Mouse (Mus musculus): ENCODE measurements around the gene Map3k3. TPM values are rescaled to one million over a fixed set of nuclear protein-coding genes. Genes with fewer than 3 reads are reported as not detected.

Gene Map3k3
- total RNA-seq, 2 experiments from 2014 or later = 45.9 to 47.1 TPM

DNA sequence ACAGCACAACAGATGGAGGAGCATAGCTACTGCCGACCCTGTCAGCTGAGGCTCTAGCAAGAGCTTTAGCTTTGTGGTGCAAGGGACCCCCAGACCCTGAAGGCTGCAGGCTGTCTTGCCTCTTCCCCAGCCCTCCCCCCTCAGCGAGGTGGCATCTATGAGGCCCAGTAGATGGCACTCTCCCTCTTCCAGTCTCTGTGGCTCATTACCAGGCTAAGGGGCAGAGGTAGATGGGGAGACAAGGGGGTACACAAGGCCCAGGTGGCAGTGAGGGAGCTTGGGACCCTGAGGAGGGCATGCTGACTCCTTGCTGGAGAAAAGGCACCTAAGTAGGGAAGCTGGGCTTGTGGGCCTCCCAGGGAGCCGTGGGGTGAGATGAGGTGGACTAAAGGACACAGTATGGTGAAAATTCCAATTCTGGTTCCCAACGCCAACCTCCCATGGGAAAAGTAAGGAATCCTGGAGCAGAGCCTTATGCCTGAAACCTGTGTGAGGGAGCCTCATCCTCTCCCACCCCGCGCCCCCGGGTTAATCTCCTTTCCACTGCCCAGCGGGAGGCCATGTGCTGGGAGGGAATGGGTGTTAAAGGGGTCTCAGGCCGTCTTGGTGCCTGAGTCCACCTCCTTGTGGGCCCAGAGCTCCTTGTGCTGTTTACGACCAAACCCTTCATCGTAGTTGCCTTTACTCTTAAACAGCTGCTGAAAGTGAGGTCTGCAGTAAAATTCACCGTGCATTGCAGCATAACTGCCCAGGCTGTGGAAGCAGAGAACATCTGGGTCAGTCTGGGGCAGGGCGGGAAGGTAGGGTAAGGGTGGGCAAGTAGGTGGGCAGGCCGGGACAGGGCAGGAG lies 73.9 kb downstream of the Map3k3 start:
- DNase-seq (ENCODE audit: low spot score in 2 of 2) = peak in 1 of 2 experiments; percentile 21

DNA sequence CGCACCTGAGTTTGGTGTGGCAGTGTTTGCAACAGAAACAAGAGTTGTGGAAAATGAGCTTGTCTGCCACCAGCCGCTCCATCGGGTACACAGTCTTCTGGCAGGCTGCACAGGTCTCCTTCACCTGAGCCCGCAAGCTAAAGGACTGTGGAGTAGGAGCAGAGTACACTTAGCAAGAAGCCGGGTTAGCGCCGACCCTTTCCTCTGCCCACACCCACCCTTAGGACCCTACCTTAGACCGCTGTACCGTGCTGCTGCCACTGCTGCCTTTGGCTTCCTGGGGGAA lies 74.5 kb downstream of the Map3k3 start:
- DNase-seq (ENCODE audit: low spot score in 2 of 2) = no peak

DNA sequence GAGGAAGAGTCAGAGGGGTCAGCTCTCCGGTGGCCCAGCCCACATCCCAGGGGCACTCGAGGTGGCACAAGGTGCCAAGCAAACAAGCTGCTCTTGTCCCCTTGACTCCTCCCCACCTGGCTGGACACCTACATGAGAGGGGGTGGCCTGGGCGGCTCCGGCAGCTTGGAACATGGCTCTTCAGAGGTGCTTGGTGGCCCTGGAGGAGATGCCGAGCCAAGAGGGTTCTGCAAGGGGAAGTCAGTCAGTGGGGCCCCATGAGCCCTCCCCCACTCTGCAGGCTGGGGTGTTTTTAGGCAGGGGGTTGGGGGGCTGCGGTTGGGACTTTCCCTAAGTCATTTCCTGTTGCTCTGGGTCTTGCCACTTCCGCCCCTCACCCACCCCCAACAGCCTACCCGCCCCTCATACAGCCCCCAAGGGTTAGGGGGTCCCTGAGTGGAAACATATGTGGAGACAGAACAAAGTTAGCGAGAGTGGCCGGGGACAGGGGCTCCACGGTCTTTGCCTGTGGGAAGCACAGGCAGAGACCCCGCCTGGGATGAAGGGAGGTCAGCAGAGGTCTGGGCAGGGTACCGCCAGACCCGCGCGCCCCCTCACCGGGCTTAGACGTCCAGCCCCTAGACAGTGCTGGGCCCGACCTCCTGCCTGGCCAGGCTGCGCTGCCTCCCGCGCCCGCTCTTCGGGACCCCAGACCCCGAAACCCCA lies 75.0 kb downstream of the Map3k3 start:
- DNase-seq (ENCODE audit: low spot score in 2 of 2) = peak in 1 of 2 experiments; percentile 41

DNA sequence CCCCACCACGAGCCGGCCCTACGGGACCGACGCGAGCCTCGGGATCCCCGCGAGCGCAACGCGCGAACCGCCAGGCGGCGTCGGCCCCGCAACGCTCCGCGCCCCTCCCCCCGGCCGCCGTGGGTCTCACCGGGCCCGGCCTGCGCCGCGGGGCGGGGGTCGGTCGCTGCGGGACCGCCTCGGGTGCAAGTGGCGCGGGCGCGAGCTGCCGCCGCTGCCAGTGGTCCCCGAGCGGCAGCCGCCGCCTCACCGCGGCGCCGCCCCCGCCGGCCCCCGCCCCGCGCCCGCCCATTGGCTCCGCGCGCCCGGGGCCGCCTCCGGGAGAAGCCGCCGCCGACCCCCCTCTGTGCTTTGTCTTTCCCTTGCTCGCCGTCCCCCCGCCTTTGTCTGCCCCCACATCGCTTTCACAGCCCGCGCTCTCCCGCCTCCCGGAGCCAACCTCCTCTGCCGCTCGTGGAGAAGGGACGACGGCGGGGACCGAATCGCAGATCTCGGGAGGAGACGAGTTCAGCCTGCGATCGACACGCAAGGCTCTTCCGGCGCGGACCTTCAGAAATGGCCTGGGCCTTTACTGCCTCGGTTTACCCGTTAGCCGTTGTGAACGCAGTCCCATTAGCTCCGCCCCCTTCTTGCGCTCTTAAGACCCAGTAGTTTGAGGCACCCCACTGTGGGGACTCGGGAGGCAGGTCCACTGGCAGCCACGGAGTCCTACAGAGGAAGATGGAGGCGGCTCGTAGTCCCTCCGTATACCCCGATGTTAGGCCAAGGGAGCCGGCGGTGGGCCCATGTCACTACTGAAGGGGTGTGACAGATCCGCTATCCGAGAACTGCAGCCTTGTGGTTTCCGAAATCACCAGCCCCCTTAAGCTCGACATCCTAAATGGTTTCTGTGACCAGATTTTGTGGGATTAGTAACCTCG lies 75.8 kb downstream of the Map3k3 start:
- peak; percentile 71 to 79 for DNase-seq (ENCODE audit: low spot score in 2 of 2)

DNA sequence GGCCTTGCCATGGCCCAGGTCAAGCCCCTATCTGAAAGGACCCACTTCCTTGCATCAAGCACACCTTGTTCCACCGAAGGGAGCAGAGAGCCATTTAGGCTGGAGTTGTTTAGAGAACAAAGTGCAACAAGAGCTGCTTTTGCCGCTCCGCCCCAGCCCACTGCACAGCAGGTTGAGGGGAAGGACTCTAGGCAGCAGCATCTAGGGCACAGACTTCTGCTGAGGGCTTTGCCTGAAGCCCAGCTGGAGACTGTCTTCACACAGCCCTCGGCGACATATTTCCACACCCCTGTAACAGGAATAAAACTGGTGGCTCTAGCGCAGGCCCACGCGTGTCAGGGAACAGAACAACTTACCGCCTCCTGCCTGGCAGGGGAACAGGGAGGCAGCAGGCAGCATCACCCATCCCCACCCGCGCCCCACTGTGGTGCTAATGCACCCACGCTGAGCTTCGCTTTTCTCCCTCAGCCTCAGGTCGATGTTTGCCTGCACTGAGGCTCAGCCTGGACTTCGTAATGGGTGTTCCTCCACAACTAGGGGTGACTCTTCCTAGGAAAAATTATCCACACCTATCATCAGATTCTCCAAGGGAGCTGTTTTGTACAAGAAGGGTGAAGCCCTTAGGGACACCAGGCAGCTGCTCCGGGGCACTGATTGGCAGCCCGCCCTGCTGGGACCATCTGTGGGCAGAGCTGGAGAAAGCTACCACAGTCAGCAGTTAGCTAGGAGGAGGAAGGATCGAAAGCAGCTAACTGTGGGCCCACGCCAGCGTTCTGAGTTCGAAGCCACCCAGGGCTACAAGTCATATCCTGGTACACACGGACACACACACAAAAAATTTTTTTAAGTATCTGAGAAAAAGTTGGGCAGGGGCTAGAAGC lies 76.7 kb downstream of the Map3k3 start, which contains the start of the genes Gm10840 and Limd2:
Gene Gm10840, plus strand, starts transcription at position 10 of the 881 bp plus-strand sequence.
Gene Limd2, minus strand, starts transcription at position 20 of the 881 bp plus-strand sequence.
- DNase-seq (ENCODE audit: low spot score in 2 of 2) = peak in 1 of 2 experiments; percentile 43

DNA sequence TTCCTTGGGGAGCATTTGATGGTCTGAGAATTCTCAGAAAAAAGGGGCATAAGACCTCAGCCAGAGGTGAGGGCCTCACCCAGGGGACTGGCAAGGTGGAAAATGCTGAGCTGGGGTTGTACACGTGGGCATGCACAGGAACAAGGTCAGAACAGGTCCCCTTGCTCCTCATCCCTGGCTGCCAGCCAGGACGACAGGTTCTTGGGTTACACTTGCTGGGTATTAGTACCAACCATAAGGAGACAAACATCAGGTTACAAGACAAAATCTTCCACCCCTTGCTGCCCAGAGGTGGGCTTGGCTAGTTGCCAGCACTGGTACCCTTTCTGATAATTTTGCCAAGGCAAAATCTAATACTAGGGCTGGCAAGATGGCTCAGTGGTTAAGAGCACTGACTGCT lies 77.8 kb downstream of the Map3k3 start:
- DNase-seq (ENCODE audit: low spot score in 2 of 2) = no peak

DNA sequence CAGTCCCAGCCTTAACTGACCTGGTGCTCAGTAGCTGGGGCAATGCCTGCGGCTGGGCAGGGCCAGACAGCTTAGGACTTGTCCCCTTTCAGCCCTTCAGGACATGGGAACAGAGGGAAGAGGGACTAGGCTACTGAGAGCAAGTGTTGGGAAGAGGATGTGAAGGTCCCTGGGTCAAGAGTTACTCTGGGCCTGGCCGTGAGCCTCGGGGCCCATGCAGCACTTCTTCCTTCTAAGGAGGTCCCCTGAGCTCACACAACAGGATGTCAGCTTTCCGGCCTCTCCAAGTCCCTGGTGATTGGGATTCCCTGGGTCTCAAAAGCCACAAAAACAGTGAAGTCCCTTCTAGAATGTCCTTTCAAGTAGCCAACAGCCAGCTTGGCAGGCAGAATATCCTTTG lies 79.1 kb downstream of the Map3k3 start:
- DNase-seq (ENCODE audit: low spot score in 2 of 2) = no peak

DNA sequence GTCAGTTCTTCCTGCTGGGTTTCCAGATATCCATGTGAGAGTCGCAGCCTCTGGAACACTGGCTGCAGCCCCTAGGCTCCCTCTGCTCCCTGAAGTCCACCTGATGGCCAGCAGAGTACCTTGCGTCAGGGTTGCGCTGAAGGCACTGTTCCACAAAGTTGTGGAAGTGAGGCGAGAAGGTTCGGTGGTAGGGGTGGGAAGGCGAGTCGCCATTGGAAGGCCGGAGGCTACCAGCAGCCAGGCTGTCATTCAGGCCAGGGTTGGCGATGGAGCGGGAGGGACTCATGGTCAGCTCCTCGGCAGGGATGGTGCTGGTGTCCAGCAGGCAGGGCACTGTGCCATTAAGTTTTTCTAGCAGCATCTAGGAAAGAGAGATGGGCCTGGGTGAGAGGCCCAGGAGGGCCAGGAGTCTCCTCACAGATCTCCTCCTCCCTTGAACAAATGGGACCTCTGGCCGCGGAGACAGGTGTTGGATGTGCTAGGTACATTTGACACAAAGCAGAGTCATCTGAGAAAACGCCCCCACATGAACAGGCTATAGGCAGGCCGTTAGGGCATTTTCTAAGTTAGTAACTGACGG lies 80.3 kb downstream of the Map3k3 start:
- no peak for DNase-seq (ENCODE audit: low spot score in 2 of 2)

DNA sequence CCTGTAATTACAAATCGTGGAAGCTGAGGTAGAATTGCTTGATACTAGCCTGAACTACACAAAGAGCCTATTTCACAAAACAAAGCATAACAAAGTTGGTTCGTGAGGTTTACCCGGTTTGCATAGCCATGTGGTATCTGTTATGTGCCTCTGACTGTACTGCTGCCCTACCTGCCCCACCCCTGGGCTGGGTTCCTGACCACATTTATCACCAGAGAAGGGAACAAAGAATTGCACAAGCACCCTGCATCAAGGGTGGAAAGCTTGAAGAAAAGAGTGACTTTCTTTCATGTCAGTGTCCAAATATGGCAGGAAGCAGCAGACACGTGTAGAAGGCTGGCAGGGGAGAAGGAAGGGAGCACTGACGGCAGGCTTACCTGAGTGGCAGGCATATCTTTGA lies 83.0 kb downstream of the Map3k3 start:
- DNase-seq (ENCODE audit: low spot score in 2 of 2) = no peak

DNA sequence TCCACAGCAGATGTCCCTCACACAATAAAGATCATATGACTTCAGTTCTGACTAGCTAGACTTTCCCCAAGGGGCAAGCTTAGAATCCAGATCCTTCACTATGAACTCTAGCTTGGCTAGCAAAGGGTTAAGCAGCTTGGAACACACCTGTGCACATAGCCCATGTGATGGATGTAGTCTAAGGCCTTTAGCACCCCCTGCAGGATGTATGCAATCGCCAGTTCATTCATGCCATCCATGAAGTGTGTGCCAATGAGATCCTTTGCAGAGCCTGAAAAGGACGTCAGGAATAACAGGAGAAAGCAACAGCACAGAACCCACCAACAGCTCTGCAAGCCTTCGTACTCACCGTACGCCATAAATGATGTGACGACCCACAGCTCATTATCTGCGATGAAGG lies 86.4 kb downstream of the Map3k3 start:
- no peak for DNase-seq (ENCODE audit: low spot score in 2 of 2)

DNA sequence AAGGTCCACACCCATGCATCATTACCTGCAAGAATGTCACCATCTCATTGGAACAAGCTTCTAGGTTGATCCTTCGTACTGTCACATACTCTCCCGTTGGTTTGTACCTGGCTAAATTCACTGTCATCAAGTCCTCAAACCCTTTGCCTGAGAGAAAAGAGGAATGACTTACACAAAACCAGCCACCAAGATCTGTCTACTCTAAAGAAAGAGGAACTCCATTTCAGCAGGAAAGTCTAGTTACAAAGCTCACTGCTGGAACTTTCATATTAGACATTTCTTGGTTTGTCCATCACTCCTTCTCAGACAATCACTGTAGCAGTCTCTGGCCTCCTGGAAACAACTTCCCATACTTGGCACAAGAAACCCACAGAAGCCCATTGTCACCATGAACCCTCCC lies 88.8 kb downstream of the Map3k3 start:
- no peak for DNase-seq (ENCODE audit: low spot score in 2 of 2)

DNA sequence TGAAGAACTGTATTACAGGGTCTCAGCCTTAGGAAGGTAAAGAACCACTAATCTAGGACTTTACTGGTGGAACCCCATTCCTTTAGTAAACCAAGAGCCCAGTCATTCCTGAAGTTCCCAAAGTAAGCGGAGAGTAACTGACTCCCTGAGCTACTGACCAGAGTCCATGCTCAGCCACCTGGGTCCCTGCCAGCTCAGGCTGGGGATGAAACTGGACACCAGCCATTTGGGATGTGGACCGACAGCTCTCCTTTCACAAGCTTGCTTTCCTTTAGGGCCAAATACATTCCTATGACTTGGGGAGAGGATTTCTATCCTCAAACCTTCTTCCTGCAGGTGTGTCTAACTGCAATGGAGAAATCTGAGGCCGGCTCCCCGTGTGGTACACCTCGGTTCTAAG lies 90.0 kb downstream of the Map3k3 start:
- DNase-seq (ENCODE audit: low spot score in 2 of 2) = peak in 1 of 2 experiments; percentile 67

DNA sequence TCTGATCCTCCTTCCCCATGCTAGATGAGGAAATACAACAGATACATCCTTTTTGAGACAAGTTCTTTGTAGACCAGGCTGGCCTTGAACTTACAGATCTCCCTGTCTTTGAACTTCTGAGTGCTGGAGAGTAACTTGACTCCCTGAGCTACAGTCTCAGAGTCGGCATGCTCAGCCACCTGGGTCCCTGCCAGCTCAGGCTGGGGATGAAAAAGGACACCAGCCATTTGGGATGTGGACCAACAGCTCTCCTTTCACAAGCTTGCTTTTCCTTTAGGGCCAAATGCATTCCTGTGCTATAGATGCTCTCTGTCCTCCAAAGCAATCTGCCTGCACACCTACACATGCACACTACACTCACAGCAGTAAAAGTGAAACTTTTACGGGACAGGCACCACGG lies 90.7 kb downstream of the Map3k3 start:
- DNase-seq (ENCODE audit: low spot score in 2 of 2) = peak in 1 of 2 experiments; percentile 45

DNA sequence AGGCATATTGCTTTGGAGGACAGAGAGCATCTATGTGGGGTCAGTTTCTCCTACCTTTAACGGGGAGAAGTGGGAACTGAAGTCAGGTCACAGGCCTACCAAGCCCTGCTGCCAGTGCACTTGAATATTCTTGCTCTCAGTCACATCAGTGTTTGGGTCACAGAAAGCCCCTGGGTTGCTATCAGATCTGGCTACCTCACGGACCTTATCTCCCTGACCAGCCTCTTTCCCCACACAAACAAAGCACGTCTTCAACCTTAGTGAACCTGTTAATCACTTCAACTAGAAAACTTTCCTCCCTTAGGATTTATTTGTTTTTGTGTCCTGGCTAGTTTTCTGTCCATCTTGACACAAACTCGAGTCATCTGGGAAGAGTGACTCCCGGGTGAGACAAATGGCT lies 92.0 kb downstream of the Map3k3 start:
- no peak for DNase-seq (ENCODE audit: low spot score in 2 of 2)

DNA sequence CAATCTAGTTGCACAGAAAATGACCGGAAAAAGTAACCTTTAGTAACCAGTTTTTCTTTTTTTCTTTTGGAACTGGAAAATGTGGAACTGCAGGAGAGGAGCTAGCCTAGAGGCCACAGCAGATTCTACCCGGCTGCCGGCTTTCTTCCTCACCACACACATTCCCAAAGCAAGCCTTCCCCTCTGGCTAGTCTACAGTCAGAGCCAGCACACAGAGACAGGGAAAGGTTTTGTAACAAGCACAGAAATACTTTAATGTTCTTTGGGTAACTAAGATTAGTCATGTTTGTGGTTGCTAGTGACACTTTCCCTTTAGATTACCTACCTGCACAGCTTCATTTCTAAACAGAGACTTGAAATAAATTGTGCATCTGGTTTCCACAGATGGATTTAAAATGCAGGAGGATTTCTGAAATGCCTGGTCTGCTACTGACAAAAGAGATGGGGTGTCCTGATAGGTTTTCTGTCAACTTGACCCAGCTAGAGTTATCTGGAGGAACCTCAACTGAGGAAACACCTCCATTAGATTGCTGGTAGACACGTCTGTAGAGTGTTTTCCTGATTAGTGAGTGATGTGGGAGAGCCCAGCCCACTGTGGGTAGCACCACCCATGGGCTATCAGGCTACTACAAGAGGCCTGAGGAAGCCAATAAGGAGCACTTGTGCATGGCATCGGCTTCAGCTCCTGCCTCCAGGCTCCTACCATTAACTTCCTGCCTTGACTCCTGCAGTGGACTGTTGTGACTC lies 93.8 kb downstream of the Map3k3 start:
- no peak for DNase-seq (ENCODE audit: low spot score in 2 of 2)

DNA sequence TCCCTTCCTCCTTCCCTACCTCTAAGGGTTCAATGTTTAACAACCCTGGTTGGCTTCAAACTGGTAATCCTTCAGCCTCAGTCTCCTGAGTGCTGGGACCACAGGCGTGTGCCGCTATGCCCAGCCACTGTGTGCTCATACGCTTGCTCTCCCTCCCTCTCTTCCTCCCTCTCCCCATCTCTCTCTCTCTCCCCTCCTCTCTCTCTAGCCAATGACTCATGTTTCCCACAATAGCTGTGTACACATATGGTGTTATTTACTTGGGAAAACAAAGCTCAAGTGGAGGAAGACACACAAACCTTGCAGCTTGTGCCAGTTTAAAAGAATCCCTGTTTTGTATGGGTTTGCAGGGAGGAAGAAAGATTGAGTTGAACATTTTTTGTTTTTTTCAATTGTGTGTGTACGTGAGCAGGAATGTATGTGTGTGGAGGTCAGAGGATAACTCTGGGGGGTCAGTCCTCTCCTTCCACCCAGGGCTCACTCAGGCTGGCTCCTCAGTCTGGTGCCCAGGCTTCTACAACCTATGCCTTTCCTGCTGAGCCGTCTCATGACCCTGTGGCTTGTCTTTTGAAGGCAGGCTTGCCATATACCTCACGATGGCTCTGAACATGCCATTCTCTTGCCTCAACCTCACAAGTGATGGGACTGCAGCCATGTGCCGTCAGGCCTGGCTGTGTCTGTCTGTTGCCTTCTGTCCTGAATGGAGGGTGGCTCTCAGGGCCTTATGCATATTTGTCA lies 95.5 kb downstream of the Map3k3 start:
- DNase-seq (ENCODE audit: low spot score in 2 of 2) = no peak

DNA sequence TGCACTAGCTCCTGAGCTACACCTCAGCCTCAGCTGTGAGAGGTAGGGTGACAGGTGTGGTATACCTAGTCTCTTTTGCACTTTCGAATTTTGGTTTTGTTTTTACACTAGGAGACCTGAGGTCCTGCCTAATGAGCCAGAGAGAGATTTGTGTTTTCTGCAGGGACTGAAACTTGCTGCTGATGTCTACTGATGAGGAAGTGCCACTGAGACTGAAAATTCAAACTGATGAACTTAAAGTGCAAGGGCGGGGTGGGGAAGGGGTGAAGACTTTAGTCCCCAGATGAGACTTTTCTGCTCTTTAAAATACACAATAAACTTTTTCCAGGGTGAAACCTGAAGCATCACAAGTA lies 96.0 kb downstream of the Map3k3 start:
- DNase-seq (ENCODE audit: low spot score in 2 of 2) = no peak

DNA sequence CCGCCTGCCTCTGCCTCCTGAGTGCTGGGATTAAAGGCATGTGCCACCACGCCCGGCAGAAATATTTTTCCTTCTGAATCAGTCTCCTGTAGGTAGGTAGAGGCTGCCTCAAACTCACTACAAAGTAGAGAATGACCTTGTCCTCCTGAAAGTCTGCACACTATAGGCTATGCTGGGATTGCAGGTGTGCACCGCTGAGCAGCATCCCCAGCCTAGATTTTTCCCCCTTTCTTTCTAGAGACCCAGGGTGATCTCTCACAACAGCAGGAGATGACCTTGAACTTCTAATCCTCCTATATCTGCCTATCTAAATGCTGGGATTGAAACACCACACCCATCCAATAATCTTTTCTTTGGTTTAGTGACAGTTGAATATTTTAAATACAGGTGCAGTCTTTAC lies 102.9 kb downstream of the Map3k3 start:
- DNase-seq (ENCODE audit: low spot score in 2 of 2) = no peak

DNA sequence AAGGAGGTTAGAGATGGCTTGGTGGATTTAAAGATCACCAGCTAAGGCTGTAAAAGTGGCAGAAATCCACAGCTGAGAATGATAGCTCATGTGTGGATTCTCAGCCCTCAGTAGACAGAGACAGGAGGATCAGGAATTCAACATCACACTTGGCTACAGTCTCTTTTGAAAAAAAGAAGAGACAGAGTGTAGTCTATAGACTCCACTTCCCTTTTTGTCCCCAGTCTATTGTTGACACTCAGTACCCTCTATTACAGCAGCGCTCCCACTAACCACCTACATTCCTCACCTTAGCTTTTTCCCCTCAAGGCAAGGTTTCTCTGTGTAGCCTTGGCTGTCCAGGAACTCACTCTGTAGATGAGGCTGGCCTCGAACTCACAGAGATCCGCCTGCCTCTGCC lies 107.3 kb downstream of the Map3k3 start:
- DNase-seq (ENCODE audit: low spot score in 2 of 2) = no peak
